Mouse (Mus musculus) cerebellum, adult 2 months (tissue): ENCODE measurements around the gene Ptprb. TPM values are rescaled to one million over a fixed set of nuclear protein-coding genes. Genes with fewer than 3 reads are reported as not detected.

Experiments used
- DNase-seq, 2 experiments: peaks; one replicate each; pipeline ENCODE4 v3.0.0; 2021
- H3K27ac ChIP-seq: fragments of 200-500 bp; 2 replicates; pipeline ENCODE4 v1.5.1; 2012; ENCODE audit warnings: low read length, control low read depth, inconsistent platforms; ENCODE audit not compliant: insufficient read depth
- H3K27me3 ChIP-seq: fragments of 200-500 bp; 2 replicates; pipeline ENCODE4 v1.6.1; 2012; ENCODE audit warnings: inconsistent platforms, mild to moderate bottlenecking, low read length, moderate library complexity; ENCODE audit not compliant: control insufficient read depth, insufficient read depth
- H3K4me1 ChIP-seq: fragments of 200-500 bp; 2 replicates; pipeline ENCODE4 v1.6.1; 2011; ENCODE audit warnings: low read length; ENCODE audit not compliant: control insufficient read depth, insufficient read depth
- H3K4me3 ChIP-seq: fragments of 200-500 bp; replicated peaks from 2 replicates; pipeline ENCODE3; 2011; ENCODE audit warnings: mild to moderate bottlenecking, low read depth, low read length, control low read depth; ENCODE audit not compliant: insufficient read depth
- CTCF ChIP-seq: fragments of 200-500 bp; IDR thresholded peaks from 2 replicates; pipeline ENCODE4 v1.5.1; 2011; ENCODE audit warnings: low read depth, mild to moderate bottlenecking, control low read depth, low read length, moderate library complexity, borderline replicate concordance; ENCODE audit not compliant: insufficient read depth
- POLR2A ChIP-seq: fragments of 200-500 bp; IDR thresholded peaks from 2 replicates; pipeline ENCODE4 v1.6.1; 2011; ENCODE audit warnings: low read length, control low read depth, borderline replicate concordance; ENCODE audit not compliant: insufficient read depth
- WGBS: fragments of 180-500 bp; shearing (Covaris S2); methylation state at CpG from one replicate; pipeline ENCODE4 v1.1.7; 2018; 5-methylcytosine and 5-hydroxymethylcytosine counted together
- polyA plus RNA-seq: library from polyadenylated mRNA; depleted of rRNA; stranded (reverse); fragments of >200 nt; gene quantifications from 2 replicates; pipeline ENCODE4 v1.2.3, GENCODE M21; 2012

Ptprb gene
- polyA plus RNA-seq, 1 experiment: 8.4 TPM

DNA sequence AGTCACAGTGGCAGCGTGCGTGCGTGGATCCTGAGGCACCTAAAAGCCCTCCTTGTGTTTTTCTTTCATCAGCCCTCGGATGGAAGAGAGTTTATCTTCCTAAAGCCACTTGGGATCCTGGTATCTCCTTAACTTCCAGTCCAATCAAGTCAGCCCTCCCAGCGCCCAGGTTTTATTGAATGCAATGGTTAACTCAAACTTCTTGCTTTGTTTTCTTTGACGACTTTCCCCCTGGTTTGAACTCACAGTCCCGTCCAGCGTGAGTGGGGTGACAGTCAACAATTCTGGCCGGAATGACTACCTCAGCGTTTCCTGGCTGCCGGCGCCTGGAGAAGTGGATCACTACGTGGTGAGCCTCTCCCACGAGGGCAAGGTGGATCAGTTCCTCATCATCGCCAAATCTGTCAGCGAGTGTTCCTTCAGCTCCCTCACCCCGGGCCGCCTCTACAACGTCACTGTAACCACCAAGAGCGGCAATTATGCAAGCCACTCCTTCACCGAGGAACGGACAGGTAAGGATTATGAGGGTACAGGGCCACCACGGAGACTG lies 55.7 kb downstream of the Ptprb start:
- Histone ChIP-seq H3K4me3 (peak overlapping the region; percentile 52), H3K4me1 (peaks cover 3% of the 10 kb centered on the region; the same call in 1 of the 2 replicates), H3K27me3 (no peaks in the 10 kb centered on the region), H3K27ac (no peak overlapping the region)
- TF ChIP-seq CTCF: no peak
- no peak for TF ChIP-seq POLR2A
- WGBS: 25% methylated on average over 23 of the region's 23 CpGs
- DNase-seq: peak; percentile 32 to 34

DNA sequence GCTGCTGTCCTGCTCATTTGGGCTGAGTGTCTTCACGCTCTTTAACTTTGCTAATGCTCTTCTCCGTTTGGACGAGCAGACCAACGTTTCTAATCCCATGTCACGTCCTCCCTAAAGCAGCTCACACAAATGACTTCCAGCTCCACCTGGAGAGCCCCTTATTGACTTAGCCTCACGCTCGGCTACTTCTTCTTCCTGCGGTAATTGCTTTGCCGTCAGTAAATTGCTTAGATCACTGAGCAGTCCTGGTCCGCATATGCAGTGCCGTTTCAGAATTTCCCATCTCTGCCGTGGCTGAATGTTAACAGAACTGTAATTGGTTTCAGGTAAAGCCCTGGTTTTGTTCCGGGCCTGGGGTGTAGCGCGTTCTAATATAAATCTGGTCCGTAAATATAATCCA lies 58.3 kb downstream of the Ptprb start:
- Histone ChIP-seq H3K4me3 (no peak overlapping the region), H3K27ac (no peak overlapping the region), H3K27me3 (no peaks in the 10 kb centered on the region), H3K4me1 (peaks cover 3% of the 10 kb centered on the region; the same call in 1 of the 2 replicates)
- TF ChIP-seq CTCF: no peak
- no peak for TF ChIP-seq POLR2A
- DNase-seq: no peak
- 54% methylated on average over 16 of the region's 16 CpGs for WGBS

DNA sequence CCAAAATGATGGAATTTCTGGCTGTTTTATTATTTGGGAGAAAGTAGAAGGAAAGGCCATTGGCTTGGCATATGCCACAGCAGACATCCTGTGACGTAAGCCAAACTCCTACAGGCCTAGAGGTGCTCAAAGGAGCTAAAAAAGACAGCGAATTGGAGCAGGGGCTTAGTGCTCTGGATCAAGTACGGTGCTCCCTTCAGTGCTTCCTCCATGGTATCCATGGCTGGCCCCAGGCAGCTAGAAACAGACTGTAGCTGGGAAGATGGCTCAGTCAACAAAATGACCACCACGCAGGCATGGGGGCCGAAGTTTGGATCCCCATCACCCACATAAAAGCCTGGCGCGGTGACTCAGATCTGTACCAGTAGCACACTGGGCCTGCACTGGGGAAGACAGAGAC lies 58.8 kb downstream of the Ptprb start:
- H3K4me3 ChIP-seq: no peak overlapping the region
- WGBS: 72% methylated on average over 7 of the region's 7 CpGs
- peaks cover 3% of the 10 kb centered on the region; the same call in 1 of the 2 replicates for H3K4me1 ChIP-seq
- no peak overlapping the region for H3K27ac ChIP-seq
- no peak for TF ChIP-seq POLR2A
- TF ChIP-seq CTCF: no peak
- DNase-seq: no peak
- no peaks in the 10 kb centered on the region for H3K27me3 ChIP-seq

DNA sequence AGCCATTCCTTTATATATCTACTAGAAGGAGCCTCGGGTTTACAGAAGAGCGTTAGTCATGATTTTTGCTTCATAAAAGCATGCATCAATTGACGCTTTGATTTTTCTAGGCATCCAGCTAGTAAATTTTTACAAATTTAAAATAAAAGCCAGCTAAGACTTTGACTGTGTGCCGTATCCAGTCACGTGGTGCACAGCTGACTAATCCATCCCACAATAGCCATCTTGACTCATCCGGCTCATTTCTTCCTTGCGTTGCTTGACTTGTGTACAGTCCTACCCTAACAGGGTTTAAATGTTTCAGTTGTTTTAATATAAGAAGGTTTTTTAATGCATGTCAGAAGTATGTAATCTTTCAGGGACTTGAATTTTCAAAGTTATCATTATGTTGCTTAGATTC lies 60.0 kb downstream of the Ptprb start:
- H3K27ac ChIP-seq: no peak overlapping the region
- TF ChIP-seq POLR2A (no peak), CTCF (no peak)
- no peak for DNase-seq
- 97% methylated on average over 7 of the region's 7 CpGs for WGBS
- no peak overlapping the region for H3K4me3 ChIP-seq
- H3K27me3 ChIP-seq: no peaks in the 10 kb centered on the region
- peaks cover 3% of the 10 kb centered on the region; the same call in 1 of the 2 replicates for H3K4me1 ChIP-seq

DNA sequence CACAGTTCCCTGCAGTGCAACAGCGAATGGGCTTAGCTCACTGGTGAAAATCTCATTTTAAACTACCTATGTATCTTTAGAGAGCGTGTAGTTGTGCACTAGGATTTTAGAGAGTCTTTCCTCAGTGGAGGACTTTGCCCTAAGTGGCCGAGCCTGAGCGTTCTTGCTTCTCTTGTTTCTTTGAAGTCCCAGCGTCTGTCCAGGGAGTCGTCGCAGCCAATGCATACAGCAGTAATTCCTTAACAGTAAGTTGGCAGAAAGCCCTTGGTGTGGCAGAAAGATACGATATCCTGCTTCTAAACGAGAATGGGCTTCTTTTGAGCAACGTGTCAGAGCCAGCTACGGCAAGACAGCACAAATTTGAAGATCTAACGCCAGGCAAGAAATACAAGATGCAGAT lies 65.9 kb downstream of the Ptprb start:
- Histone ChIP-seq H3K4me3 (no peak overlapping the region), H3K27ac (no peak overlapping the region), H3K27me3 (no peaks in the 10 kb centered on the region), H3K4me1 (no peaks in the 10 kb centered on the region)
- TF ChIP-seq CTCF (no peak), POLR2A (no peak)
- WGBS: 70% methylated on average over 12 of the region's 12 CpGs
- DNase-seq: no peak

DNA sequence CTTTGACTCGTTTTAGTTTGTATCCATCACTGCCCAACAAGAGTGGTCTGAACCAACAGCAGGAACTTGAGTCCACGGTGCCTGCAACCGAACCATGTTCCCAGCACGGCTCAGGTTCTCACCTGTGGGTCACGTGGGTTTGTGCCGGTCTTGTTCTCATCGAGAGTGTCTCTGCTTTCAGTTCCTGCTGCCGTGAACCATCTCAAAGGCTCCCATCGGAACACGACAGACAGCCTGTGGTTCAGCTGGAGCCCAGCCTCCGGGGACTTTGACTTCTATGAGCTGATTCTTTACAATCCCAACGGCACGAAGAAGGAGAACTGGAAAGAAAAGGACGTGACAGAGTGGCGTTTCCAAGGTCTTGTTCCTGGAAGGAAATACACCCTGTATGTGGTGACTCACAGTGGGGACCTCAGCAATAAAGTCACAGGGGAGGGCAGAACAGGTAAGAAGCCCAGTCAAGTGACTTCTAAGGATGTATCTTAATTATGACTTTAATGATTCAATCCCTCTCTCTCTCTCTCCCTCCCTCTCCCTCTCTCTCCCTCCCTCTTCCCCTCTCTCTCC lies 71.4 kb downstream of the Ptprb start:
- H3K27ac ChIP-seq: no peak overlapping the region
- TF ChIP-seq CTCF (no peak), POLR2A (no peak)
- H3K4me3 ChIP-seq: no peak overlapping the region
- 82% methylated on average over 15 of the region's 15 CpGs for WGBS
- H3K27me3 ChIP-seq: no peaks in the 10 kb centered on the region
- H3K4me1 ChIP-seq: peaks cover 2% of the 10 kb centered on the region; the same call in 1 of the 2 replicates
- no peak for DNase-seq

DNA sequence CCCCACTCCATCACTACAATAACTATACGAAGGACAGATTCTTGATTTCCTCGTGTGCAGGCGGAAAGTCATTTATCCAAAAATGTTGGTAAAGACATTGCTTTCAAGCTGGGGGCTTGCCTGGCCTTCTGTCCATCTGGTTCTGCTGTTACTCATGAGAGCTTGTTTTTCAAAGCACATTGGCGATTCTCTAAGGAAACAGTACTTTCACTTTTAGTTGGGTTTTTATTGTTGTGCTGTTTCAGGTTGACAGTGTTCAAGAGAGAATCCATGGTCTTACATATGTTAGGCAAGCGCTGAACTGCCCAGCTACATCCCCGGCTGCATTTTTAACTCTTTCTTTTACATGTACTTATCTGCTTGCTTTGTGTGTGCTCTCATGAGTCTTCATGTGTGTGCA lies 73.7 kb downstream of the Ptprb start:
- 97% methylated on average over 6 of the region's 6 CpGs for WGBS
- TF ChIP-seq POLR2A: no peak
- TF ChIP-seq CTCF: no peak

DNA sequence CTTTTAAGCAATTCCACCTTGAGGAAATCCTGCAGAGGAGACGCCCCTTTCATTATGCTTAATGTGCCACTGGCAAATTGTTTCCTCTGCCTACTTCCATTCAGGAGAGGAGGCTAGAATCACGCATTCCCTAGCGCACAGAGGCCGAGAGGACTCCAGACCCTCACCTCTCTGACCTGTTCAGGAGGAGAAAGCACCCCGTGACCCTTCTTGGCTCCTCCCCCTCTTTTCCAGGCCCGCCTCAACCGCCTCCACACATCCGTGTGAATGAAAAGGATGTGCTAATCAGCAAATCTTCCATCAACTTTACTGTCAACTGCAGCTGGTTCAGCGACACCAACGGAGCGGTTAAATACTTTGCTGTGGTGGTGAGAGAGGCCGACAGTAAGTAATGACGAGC lies 75.2 kb downstream of the Ptprb start:
- TF ChIP-seq POLR2A (no peak), CTCF (no peak)
- no peak for DNase-seq
- Histone ChIP-seq H3K4me1 (peaks cover 5% of the 10 kb centered on the region; the same call in 1 of the 2 replicates), H3K27me3 (no peaks in the 10 kb centered on the region), H3K4me3 (no peak overlapping the region), H3K27ac (no peak overlapping the region)
- 71% methylated on average over 13 of the region's 13 CpGs for WGBS

More for the DNA sequence above, 73.7 kb downstream of the Ptprb start:
- no peak for DNase-seq
- Histone ChIP-seq H3K27me3 (no peaks in the 10 kb centered on the region), H3K4me3 (no peak overlapping the region), H3K27ac (no peak overlapping the region), H3K4me1 (peaks cover 5% of the 10 kb centered on the region; the same call in 1 of the 2 replicates)
